Mouse (Mus musculus): Measurements from ENCODE around the gene Ppm1d. TPM values are rescaled to one million over a fixed set of nuclear protein-coding genes. Genes with fewer than 3 reads are reported as not detected.

Gene Ppm1d
- polyA plus RNA-seq, 1 experiment, result 7.5 TPM

DNA sequence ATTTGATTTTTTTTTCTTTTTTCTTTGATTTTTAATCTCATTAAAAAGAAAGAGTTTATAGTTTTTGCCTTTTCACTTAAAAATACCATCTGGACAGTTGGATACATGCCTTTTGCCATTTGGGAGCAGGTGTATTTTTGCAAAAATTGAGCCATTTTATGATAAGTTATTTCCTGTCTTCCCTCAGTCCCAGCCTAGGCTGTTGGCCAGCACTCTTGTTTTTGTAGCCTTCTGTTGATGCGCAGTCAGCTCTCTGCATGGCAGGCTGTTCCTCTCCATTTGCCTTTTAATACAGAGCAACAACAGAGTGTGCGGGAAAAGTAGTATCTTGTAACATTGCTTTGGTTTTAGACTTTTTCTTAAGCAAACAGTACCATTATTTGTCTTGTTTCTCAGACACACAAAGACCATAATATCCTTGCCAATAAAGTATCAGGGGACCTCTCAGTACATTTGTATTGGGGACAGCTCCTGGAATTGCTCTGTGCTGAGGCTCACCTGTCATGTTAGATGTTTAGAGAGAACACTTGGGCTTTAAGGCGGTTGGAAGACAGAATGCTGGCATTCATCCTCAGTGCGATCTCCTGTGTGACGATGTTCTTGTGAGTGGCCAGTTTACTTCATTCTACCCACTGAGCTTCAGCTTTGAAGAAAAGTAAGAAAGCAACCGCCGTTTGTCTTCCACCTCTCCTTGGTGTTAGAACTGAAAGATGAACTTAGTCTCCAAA is 18.3 kb downstream of the Ppm1d start:
- H3K4me3 ChIP-seq (ENCODE audit: insufficient read depth, poor library complexity, severe bottlenecking), result no peak overlapping the region
- no peaks in the 10 kb centered on the region for H3K27me3 ChIP-seq (ENCODE audit: control insufficient read depth, insufficient read depth, insufficient read length)
- H3K36me3 ChIP-seq (ENCODE audit: control insufficient read depth, insufficient read depth), result no peaks in the 10 kb centered on the region
- no peak overlapping the region for H3ac ChIP-seq (ENCODE audit: control insufficient read depth, insufficient read length, low read depth)
- peaks cover 38% of the 10 kb centered on the region for H3K79me2 ChIP-seq (ENCODE audit: control insufficient read depth, insufficient read depth)
- no peak for TF ChIP-seq USF1 (IDR thresholded peaks at IDR 0.05; ENCODE audit: low read depth)
- TF ChIP-seq MYOD1 (IDR thresholded peaks at IDR 0.05; ENCODE audit: control insufficient read depth, insufficient read length, low read depth), result no peak
- no peak for TF ChIP-seq MYOG (IDR thresholded peaks at IDR 0.05; ENCODE audit: control insufficient read depth, extremely low read depth, insufficient read length)
- TF ChIP-seq FOSL1 (IDR thresholded peaks at IDR 0.05; ENCODE audit: insufficient read depth, low read length, poor library complexity, severe bottlenecking), result no peak
- TF ChIP-seq MAX (IDR thresholded peaks at IDR 0.05), result no peak
- TF ChIP-seq CEBPB (IDR thresholded peaks at IDR 0.05; ENCODE audit: low read depth), result no peak
- no peak for TF ChIP-seq CTCF (IDR thresholded peaks at IDR 0.05; ENCODE audit: control insufficient read depth, insufficient read depth, insufficient read length)
- H3K79me3 ChIP-seq (ENCODE audit: low read depth), result peaks cover 11% of the 10 kb centered on the region

DNA sequence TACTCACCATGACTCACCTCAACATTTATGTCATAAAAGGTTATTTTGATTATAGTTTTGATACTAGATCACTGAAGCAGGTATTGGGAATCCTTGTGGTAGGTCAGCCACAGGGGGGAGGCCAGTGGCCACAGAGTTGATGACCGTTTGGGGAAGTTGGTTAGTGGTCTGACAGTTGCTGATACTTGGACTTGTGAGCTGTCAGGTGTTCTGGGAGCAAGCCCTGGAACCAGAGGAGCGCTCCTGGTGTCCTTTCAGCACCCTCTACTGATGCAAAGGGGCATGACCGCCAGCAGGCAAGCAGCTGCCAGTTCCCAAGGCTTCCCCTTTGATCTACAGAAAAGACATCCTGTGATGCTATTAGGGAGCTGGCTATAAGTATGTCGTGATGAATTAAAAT is 23.7 kb downstream of the Ppm1d start:
- H3K4me3 ChIP-seq (ENCODE audit: insufficient read depth, poor library complexity, severe bottlenecking), result no peak overlapping the region
- TF ChIP-seq MYOG (IDR thresholded peaks at IDR 0.05; ENCODE audit: control insufficient read depth, extremely low read depth, insufficient read length) (no peak), CTCF (IDR thresholded peaks at IDR 0.05; ENCODE audit: control insufficient read depth, insufficient read depth, insufficient read length) (peak; percentile 54)

DNA sequence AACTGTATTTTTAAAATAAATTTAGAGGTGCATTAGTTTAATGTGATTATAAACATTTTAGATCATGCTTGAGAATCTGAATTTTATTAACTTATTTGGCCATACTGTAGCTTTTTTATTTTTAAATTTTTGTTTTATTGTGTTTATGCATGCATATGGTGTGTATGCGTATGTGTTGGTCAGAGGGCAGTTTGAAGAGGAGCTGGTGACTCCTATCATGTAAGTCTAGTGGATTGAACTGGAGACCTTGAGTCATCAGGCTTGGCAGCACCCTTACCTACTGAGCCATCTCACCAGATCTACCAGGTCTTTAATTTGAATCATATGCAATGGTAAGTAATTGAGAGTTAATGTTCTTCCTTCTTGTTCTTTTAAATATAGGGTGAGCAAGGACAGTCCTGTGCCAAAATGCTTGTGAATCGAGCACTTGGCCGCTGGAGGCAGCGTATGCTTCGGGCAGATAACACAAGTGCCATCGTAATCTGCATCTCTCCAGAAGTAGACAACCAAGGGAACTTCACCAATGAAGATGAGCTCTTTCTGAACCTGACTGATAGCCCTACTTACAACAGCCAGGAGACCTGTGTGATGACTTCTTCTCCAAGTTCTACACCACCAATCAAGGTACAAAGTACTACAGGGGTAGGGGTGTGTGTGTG is 28.3 kb downstream of the Ppm1d start:
- TF ChIP-seq USF1 (IDR thresholded peaks at IDR 0.05; ENCODE audit: low read depth) (no peak), MYOD1 (IDR thresholded peaks at IDR 0.05; ENCODE audit: control insufficient read depth, insufficient read length, low read depth) (no peak), MYOG (IDR thresholded peaks at IDR 0.05; ENCODE audit: control insufficient read depth, extremely low read depth, insufficient read length) (no peak), MAX (IDR thresholded peaks at IDR 0.05) (no peak), FOSL1 (IDR thresholded peaks at IDR 0.05; ENCODE audit: insufficient read depth, low read length, poor library complexity, severe bottlenecking) (no peak), CEBPB (IDR thresholded peaks at IDR 0.05; ENCODE audit: low read depth) (no peak), CTCF (IDR thresholded peaks at IDR 0.05; ENCODE audit: control insufficient read depth, insufficient read depth, insufficient read length) (no peak)
- Histone ChIP-seq H3ac (ENCODE audit: control insufficient read depth, insufficient read length, low read depth) (no peak overlapping the region), H3K36me3 (ENCODE audit: control insufficient read depth, insufficient read depth) (peaks cover 16% of the 10 kb centered on the region), H3K27me3 (ENCODE audit: control insufficient read depth, insufficient read depth, insufficient read length) (no peaks in the 10 kb centered on the region), H3K79me3 (ENCODE audit: low read depth) (no peaks in the 10 kb centered on the region), H3K79me2 (ENCODE audit: control insufficient read depth, insufficient read depth) (peaks cover 8% of the 10 kb centered on the region), H3K4me3 (ENCODE audit: insufficient read depth, poor library complexity, severe bottlenecking) (no peak overlapping the region)

More for the DNA sequence above, 23.7 kb downstream of the Ppm1d start:
- H3ac ChIP-seq (ENCODE audit: control insufficient read depth, insufficient read length, low read depth), result no peak overlapping the region
- H3K27me3 ChIP-seq (ENCODE audit: control insufficient read depth, insufficient read depth, insufficient read length), result no peaks in the 10 kb centered on the region
- no peaks in the 10 kb centered on the region for H3K79me3 ChIP-seq (ENCODE audit: low read depth)
- peaks cover 13% of the 10 kb centered on the region for H3K36me3 ChIP-seq (ENCODE audit: control insufficient read depth, insufficient read depth)
- H3K79me2 ChIP-seq (ENCODE audit: control insufficient read depth, insufficient read depth), result peaks cover 17% of the 10 kb centered on the region

DNA sequence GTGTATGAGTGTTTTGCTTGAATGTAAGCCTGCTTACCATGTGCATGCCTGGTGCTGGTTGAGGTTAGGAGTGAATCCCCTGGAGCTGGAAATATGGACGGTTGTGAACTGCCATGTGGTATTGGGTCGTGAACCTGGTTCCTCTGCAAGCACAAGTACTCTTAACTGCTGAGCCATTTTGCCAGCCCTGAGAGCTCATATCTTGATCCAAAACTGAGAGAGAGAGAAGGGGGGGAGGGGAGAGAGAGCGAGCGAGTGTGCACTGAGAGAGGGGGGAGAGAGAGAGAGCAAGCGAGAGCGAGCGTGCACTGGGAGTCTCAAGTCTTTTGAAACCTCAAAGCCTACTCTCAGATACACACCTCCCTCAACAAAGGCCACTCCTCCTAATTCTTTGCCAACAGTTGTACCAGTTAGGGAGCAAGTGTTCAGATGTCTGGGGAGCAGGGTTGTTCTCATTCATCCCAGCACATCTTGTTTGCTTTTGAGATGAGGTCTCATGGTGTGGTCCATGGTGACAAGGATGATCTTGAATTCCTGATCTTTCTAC is 29.1 kb downstream of the Ppm1d start:
- TF ChIP-seq CEBPB (IDR thresholded peaks at IDR 0.05; ENCODE audit: low read depth), result no peak
- TF ChIP-seq FOSL1 (IDR thresholded peaks at IDR 0.05; ENCODE audit: insufficient read depth, low read length, poor library complexity, severe bottlenecking), result no peak
- TF ChIP-seq USF1 (IDR thresholded peaks at IDR 0.05; ENCODE audit: low read depth), result no peak
- TF ChIP-seq CTCF (IDR thresholded peaks at IDR 0.05; ENCODE audit: control insufficient read depth, insufficient read depth, insufficient read length), result no peak
- TF ChIP-seq MAX (IDR thresholded peaks at IDR 0.05), result no peak
- TF ChIP-seq MYOD1 (IDR thresholded peaks at IDR 0.05; ENCODE audit: control insufficient read depth, insufficient read length, low read depth), result no peak
- no peak for TF ChIP-seq MYOG (IDR thresholded peaks at IDR 0.05; ENCODE audit: control insufficient read depth, extremely low read depth, insufficient read length)
- Histone ChIP-seq H3K36me3 (ENCODE audit: control insufficient read depth, insufficient read depth) (peaks cover 16% of the 10 kb centered on the region), H3K4me3 (ENCODE audit: insufficient read depth, poor library complexity, severe bottlenecking) (no peak overlapping the region), H3K79me2 (ENCODE audit: control insufficient read depth, insufficient read depth) (peaks cover 8% of the 10 kb centered on the region), H3ac (ENCODE audit: control insufficient read depth, insufficient read length, low read depth) (no peak overlapping the region), H3K79me3 (ENCODE audit: low read depth) (no peaks in the 10 kb centered on the region), H3K27me3 (ENCODE audit: control insufficient read depth, insufficient read depth, insufficient read length) (no peaks in the 10 kb centered on the region)

DNA sequence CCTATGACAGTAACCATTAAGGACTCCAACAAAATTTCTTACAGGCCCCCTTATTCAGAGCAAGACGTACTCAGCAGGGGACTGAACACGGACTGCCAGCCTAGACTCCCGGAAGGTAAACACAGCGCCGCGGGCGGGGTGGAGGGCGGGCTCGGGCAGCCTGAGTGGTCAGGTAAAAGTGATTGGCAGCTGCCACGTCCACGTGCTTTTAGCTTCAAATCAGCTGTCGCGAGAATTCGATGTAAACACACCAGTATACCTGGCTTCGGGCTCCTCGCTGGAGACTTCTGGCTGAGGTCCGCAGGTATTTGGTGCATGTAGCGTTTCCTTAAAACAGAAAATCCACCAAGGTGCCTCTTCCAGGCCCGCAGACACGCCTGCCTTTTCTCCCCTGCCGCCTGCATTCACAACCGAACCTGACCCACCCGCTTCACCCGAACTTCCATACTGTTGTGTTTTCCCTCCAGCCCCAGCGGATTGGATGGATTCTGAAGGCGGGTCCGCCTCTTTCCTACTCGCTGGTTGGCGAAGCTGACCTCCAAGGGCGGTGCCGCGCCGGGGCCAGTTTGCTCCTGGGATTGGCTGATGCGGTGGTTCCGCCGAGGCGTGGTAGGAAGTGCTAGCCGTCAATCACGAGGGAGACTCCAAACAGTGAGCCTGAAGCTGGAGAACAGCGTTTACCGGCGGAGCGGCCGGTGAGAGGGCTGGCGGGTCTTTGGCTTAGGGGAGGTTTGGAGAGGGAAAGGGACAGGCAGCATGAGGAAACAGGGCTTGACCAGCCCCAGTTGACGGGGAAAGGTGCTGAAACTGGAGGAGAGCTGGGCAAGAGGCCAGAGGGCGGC is 41.7 kb downstream of the Ppm1d start, which contains the start of gene Bcas3:
TSS of gene Bcas3 (plus strand) at position 629 of the 842 bp plus-strand sequence.
- H3ac ChIP-seq (ENCODE audit: control insufficient read depth, insufficient read length, low read depth), result peak within 1 kb of the TSS; percentile 73
- TF ChIP-seq FOSL1 (IDR thresholded peaks at IDR 0.05; ENCODE audit: insufficient read depth, low read length, poor library complexity, severe bottlenecking) (no peak), USF1 (IDR thresholded peaks at IDR 0.05; ENCODE audit: low read depth) (peak; percentile 73), CTCF (IDR thresholded peaks at IDR 0.05; ENCODE audit: control insufficient read depth, insufficient read depth, insufficient read length) (no peak), MAX (IDR thresholded peaks at IDR 0.05) (peak; percentile 97)
- no peaks in the 10 kb centered on the region for H3K27me3 ChIP-seq (ENCODE audit: control insufficient read depth, insufficient read depth, insufficient read length)
- H3K79me2 ChIP-seq (ENCODE audit: control insufficient read depth, insufficient read depth), result no peaks in the 10 kb centered on the region
- no peaks in the 10 kb centered on the region for H3K36me3 ChIP-seq (ENCODE audit: control insufficient read depth, insufficient read depth)
- no peaks in the 10 kb centered on the region for H3K79me3 ChIP-seq (ENCODE audit: low read depth)
- peak within 1 kb of the TSS; percentile 60 for H3K4me3 ChIP-seq (ENCODE audit: insufficient read depth, poor library complexity, severe bottlenecking)
